In genomic region chr13:17804058-17804841, GRCm38 (mm10) we compare ENCODE assay signal across 8 mouse cellular contexts. TPM values are rescaled to one million over a fixed set of nuclear protein-coding genes. Genes with fewer than 3 reads are reported as not detected.
DNase-seq lines count a peak whose midpoint lies in the region; ATAC-seq and TF ChIP-seq lines count a peak whose summit lies in the region.

No protein-coding gene starts in this region.

- TF ChIP-seq CTCF in bone marrow macrophage, adult 2 months (IDR thresholded peaks at IDR 0.05; ENCODE audit: low read depth, low read length): no peak
- TF ChIP-seq CTCF in heart, postnatal 0 days (IDR thresholded peaks at IDR 0.05; ENCODE audit: low read depth): no peak
- no peak for TF ChIP-seq CTCF in lung, adult 2 months (IDR thresholded peaks at IDR 0.05; ENCODE audit: insufficient read depth, low read length)

- TF ChIP-seq POLR2A in bone marrow macrophage, adult 2 months (IDR thresholded peaks at IDR 0.05; ENCODE audit: borderline replicate concordance, low read depth, low read length): no peak
- TF ChIP-seq POLR2A in lung, adult 2 months (IDR thresholded peaks at IDR 0.05; ENCODE audit: borderline replicate concordance, extremely low read depth, low read depth, low read length): no peak

- under 1% methylated on average over 82 of the region's 105 CpGs for WGBS in forebrain, embryonic 11.5 days
- 1% methylated on average over 69 of the region's 105 CpGs for WGBS in heart, postnatal 0 days
- WGBS in lung, adult 2 months: 1% methylated on average over 94 of the region's 105 CpGs

- H3K4me3 ChIP-seq in bone marrow macrophage, adult 2 months (ENCODE audit: insufficient read depth, low read length): peak overlapping the region; percentile 98
- H3K4me3 ChIP-seq in forebrain, embryonic 11.5 days (ENCODE audit: low read depth, low read length): peak overlapping the region; percentile 97
- peak overlapping the region; percentile 86 for H3K4me3 ChIP-seq in heart, postnatal 0 days (ENCODE audit: low read depth, low read length)
- H3K4me3 ChIP-seq in lung, adult 2 months (replicated peaks; ENCODE audit: extremely low read depth, low read depth, low read length): peak overlapping the region; percentile 66

- H3K4me2 ChIP-seq in forebrain, embryonic 11.5 days (ENCODE audit: low read depth, low read length, severe bottlenecking): peak overlapping the region; percentile 60
- H3K4me2 ChIP-seq in heart, postnatal 0 days (ENCODE audit: low read depth, low read length): peak overlapping the region; percentile 97

- peak overlapping the region; percentile 96 for H3K27ac ChIP-seq in bone marrow macrophage, adult 2 months (ENCODE audit: insufficient read depth, low read depth, low read length)
- H3K27ac ChIP-seq in forebrain, embryonic 11.5 days (ENCODE audit: low read depth, low read length): peak overlapping the region; percentile 94
- H3K27ac ChIP-seq in heart, postnatal 0 days (ENCODE audit: low read depth): peak overlapping the region; percentile 99

- no peaks in the 10 kb centered on the region for H3K9me3 ChIP-seq in forebrain, embryonic 11.5 days (ENCODE audit: control insufficient read depth, low read length)
- no peaks in the 10 kb centered on the region for H3K9me3 ChIP-seq in heart, postnatal 0 days (replicated peaks; ENCODE audit: control insufficient read depth, low read length)

- no peaks in the 10 kb centered on the region; the same call in 1 of the 2 replicates for H3K4me1 ChIP-seq in bone marrow macrophage, adult 2 months (ENCODE audit: control insufficient read depth, insufficient read depth, low read length)
- peaks cover 3% of the 10 kb centered on the region; the same call in 1 of the 2 replicates for H3K4me1 ChIP-seq in forebrain, embryonic 11.5 days (replicated peaks; ENCODE audit: control insufficient read depth, insufficient read depth, low read length)
- H3K4me1 ChIP-seq in heart, postnatal 0 days (ENCODE audit: control insufficient read depth, insufficient read depth): 0 out of 2 replicates have a peak, but pooled peaks cover 3% of the 10 kb centered on the region
- peaks cover 7% of the 10 kb centered on the region for H3K4me1 ChIP-seq in lung, adult 2 months (ENCODE audit: control insufficient read depth, insufficient read depth, low read length)

- TF ChIP-seq EP300 in heart, postnatal 0 days (IDR thresholded peaks at IDR 0.05; ENCODE audit: low read depth): no peak

- no peaks in the 10 kb centered on the region for H3K27me3 ChIP-seq in forebrain, embryonic 11.5 days (ENCODE audit: control insufficient read depth, insufficient read depth, low read length)
- H3K27me3 ChIP-seq in heart, postnatal 0 days (ENCODE audit: control insufficient read depth, insufficient read depth, low read length): no peaks in the 10 kb centered on the region

- ATAC-seq in forebrain, embryonic 11.5 days (replicated peaks; ENCODE audit: low FRiP score): peak; percentile 49
- ATAC-seq in heart, postnatal 0 days (ENCODE audit: insufficient read depth, low read depth): peak; percentile 3

- peak overlapping the region; percentile 92 for H3K9ac ChIP-seq in forebrain, embryonic 11.5 days (ENCODE audit: low read length)
- peak overlapping the region; percentile 94 for H3K9ac ChIP-seq in heart, postnatal 0 days (replicated peaks; ENCODE audit: low read depth, low read length)

- peaks cover 2% of the 10 kb centered on the region; the same call in 1 of the 2 replicates for H3K36me3 ChIP-seq in forebrain, embryonic 11.5 days (ENCODE audit: control insufficient read depth, insufficient read depth, low read length)
- H3K36me3 ChIP-seq in heart, postnatal 0 days (replicated peaks; ENCODE audit: control insufficient read depth, insufficient read depth, low read length): 0 out of 2 replicates have a peak, but pooled peaks cover 5% of the 10 kb centered on the region

- peak; percentile 70 for DNase-seq in CD4-positive helper T cell, adult 2 months (ENCODE audit: low read depth, low spot score)
- peak; percentile 84 for DNase-seq in forebrain, embryonic 11.5 days (ENCODE audit: low spot score)
- peak; percentile 23 for DNase-seq in heart, postnatal 0 days (ENCODE audit: low spot score)
- peak; percentile 40 for DNase-seq in layer of hippocampus, adult 18-20 months (ENCODE audit: low spot score in 2 of 2)
- DNase-seq in lung, adult 2 months: peak; percentile 60
- peak; percentile 54 for DNase-seq in retina, embryonic 14.5 days (ENCODE audit: low spot score)
- DNase-seq in thymus, postnatal 4 days: peak; percentile 79

RNA-seq across cellular contexts. Expression of gene Cdk13, which starts 0.6 kb away (rescaled TPM):
- 45.8 and 46.5 TPM in 2 replicates for polyA plus RNA-seq in bone marrow macrophage, adult 2 months (2012; ENCODE audit: insufficient read depth, insufficient read length, missing spikeins)
- polyA plus RNA-seq in forebrain, embryonic 11.5 days (2014; fragmentation: Nextera tagmentation; extraction: Ambion mirVana): 19.0 and 20.6 TPM in 2 replicates
- 55.0 and 74.7 TPM in 2 replicates for total RNA-seq in heart, postnatal 0 days (2014; rRNA removed; ENCODE audit: low replicate concordance)
- 7.8 and 7.9 TPM in 2 replicates for polyA plus RNA-seq in heart, postnatal 0 days (2015; fragmentation: Nextera tagmentation; extraction: Ambion mirVana)
- 10 to 100 TPM; 58.7 to 58.9 TPM for total RNA-seq in layer of hippocampus, adult 18-20 months (2021)
- 37.2 and 47.3 TPM in 2 replicates for polyA plus RNA-seq in lung, adult 2 months (2012; rRNA removed)

Comparison
In these comparisons a context has a peak if more than half of its experiments do, and no peak if none do; other contexts are left out.
1. Peak in every context shown above with its lines: DNase-seq, ATAC-seq, H3K4me3 ChIP-seq and H3K27ac ChIP-seq.
2. DNase-seq: peak in every context shown above with its lines; median percentile 84 in forebrain, embryonic 11.5 days; 79 in thymus, postnatal 4 days; 70 in CD4-positive helper T cell, adult 2 months; 60 in lung, adult 2 months; 54 in retina, embryonic 14.5 days; 40 in layer of hippocampus, adult 18-20 months; 23 in heart, postnatal 0 days.